ENCODE assay signal across 8 mouse cellular contexts in the genomic region with DNA sequence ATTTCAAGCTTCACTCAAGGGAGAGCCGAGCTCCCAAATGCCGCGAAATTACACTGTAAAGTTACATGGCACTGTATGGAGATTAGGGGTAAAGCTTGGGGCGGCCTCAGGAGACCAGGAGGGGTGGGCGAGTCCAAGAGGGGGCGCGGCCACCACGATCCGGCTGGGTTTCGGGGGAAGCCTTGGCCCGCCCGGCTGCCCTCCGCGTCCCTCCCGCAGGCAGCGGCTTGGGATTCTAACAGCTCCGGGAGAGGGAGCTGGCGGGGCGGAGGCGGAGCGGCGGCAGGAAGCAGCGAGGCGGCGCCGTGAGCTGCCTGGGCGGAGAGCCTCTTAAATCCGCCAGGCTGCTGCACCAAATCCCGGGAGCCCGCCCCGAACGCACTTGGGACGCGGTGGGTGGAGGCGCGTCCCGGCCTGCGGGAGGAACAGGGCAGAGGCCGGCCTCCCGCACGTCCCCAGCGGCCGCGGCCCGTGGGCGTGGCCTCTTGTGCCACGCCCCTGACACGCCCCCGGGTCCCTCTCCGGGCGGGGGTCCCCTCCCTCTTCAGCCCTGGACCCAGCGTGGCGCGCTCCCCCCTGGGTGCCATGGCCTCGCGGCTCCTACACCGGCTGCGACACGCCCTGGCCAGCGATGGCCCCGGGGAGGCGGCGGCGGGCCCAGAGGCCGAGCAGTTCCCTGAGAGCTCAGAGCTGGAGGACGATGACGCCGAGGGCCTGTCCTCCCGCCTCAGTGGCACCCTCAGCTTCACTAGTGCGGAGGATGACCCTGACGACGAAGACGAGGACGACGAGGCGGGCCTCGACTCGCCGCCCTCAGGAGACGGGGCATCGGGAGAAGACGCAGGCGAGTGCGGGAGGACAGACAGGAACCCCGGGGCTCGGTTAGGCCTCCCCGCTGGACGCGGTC. TPM values are rescaled to one million over a fixed set of nuclear protein-coding genes. Genes with fewer than 3 reads are reported as not detected.
DNase-seq lines count a peak whose midpoint lies in the region; ATAC-seq and TF ChIP-seq lines count a peak whose summit lies in the region.

A gene (plus strand): TSS at position 343 of the 907 bp plus-strand sequence.

- intact Hi-C loops in heart, postnatal 10 days (cut with DNase I): no loop called here

- peak within 1 kb of the TSS; percentile 70 for H3K9ac ChIP-seq in ES-E14 (ENCODE audit: insufficient read depth, low read depth, low read length, poor library complexity, severe bottlenecking)
- H3K9ac ChIP-seq in forebrain, embryonic 14.5 days (ENCODE audit: low read length): peak within 1 kb of the TSS; percentile 81
- H3K9ac ChIP-seq in neural tube, embryonic 15.5 days (replicated peaks): peak within 1 kb of the TSS; percentile 81

- H3K9me3 ChIP-seq in ES-E14 (ENCODE audit: control insufficient read depth, insufficient read depth, low read depth, low read length): no peaks in the 10 kb centered on the region
- H3K9me3 ChIP-seq in forebrain, embryonic 14.5 days (replicated peaks; ENCODE audit: control insufficient read depth, low read length): no peaks in the 10 kb centered on the region
- no peaks in the 10 kb centered on the region for H3K9me3 ChIP-seq in neural tube, embryonic 15.5 days (replicated peaks)

- H3K27ac ChIP-seq in ES-E14 (ENCODE audit: insufficient read depth, low read depth, low read length, poor library complexity, severe bottlenecking): no peak within 1 kb of the TSS
- H3K27ac ChIP-seq in forebrain, embryonic 14.5 days (ENCODE audit: low read depth, low read length): peak within 1 kb of the TSS; percentile 63
- H3K27ac ChIP-seq in neural tube, embryonic 15.5 days (replicated peaks): peak within 1 kb of the TSS; percentile 81

- DNase-seq in ES-E14 (ENCODE audit: low read depth, low spot score): no peak
- DNase-seq in cerebellum, adult 11-12 months: peak; percentile 95
- DNase-seq in forebrain, embryonic 14.5 days (ENCODE audit: low spot score): peak; percentile 86
- DNase-seq in heart, postnatal 10 days: peak; percentile 90 to 95
- peak; percentile 77 for DNase-seq in large intestine, adult 2 months (ENCODE audit: low read depth, low spot score)
- peak; percentile 96 to 97 for DNase-seq in lung, adult 18-20 months
- peak; percentile 92 for DNase-seq in testis, postnatal 10 days (ENCODE audit: low spot score)

- ATAC-seq in forebrain, embryonic 14.5 days: peak; percentile 94
- peak; percentile 92 for ATAC-seq in neural tube, embryonic 15.5 days (ENCODE audit: low FRiP score)

- H3K4me1 ChIP-seq in ES-E14 (ENCODE audit: control insufficient read depth in 2 of 2, insufficient read depth in 2 of 2, low read length in 2 of 2, poor library complexity in 1 of 2): peaks cover 5 to 25% of the 10 kb centered on the region in 2 experiments
- peaks cover 6% of the 10 kb centered on the region; the same call in 1 of the 2 replicates for H3K4me1 ChIP-seq in forebrain, embryonic 14.5 days (ENCODE audit: control insufficient read depth, insufficient read depth, low read length)
- peaks cover 35% of the 10 kb centered on the region for H3K4me1 ChIP-seq in neural tube, embryonic 15.5 days

- under 1% methylated on average over 72 of the region's 89 CpGs for WGBS in forebrain, embryonic 14.5 days
- under 1% methylated on average over 89 of the region's 89 CpGs for WGBS in large intestine, adult 2 months
- WGBS in neural tube, embryonic 15.5 days: under 1% methylated on average over 72 of the region's 89 CpGs

- no peaks in the 10 kb centered on the region for H3K27me3 ChIP-seq in forebrain, embryonic 14.5 days (replicated peaks; ENCODE audit: control insufficient read depth, insufficient read depth, low read length)
- H3K27me3 ChIP-seq in neural tube, embryonic 15.5 days (replicated peaks): no peaks in the 10 kb centered on the region

- in situ Hi-C loops in ES-E14 (cut with MboI; ENCODE audit: low sequenced_read_pairs in 2 of 2, unreplicated experiment in 2 of 2): no loop called here

- H3K4me2 ChIP-seq in forebrain, embryonic 14.5 days (ENCODE audit: low read length): peak within 1 kb of the TSS; percentile 86
- peak within 1 kb of the TSS; percentile 93 for H3K4me2 ChIP-seq in neural tube, embryonic 15.5 days

- H3K36me3 ChIP-seq in ES-E14 (ENCODE audit: control insufficient read depth, insufficient read depth, low read length, poor library complexity, severe bottlenecking): no peaks in the 10 kb centered on the region; the same call in 1 of the 2 replicates
- 0 out of 2 replicates have a peak, but pooled peaks cover 3% of the 10 kb centered on the region for H3K36me3 ChIP-seq in forebrain, embryonic 14.5 days (ENCODE audit: control insufficient read depth, insufficient read depth, low read length)
- peaks cover 6% of the 10 kb centered on the region; the same call in 1 of the 2 replicates for H3K36me3 ChIP-seq in neural tube, embryonic 15.5 days

- peak within 1 kb of the TSS; percentile 74 to 90 for H3K4me3 ChIP-seq in ES-E14 (ENCODE audit: insufficient read depth in 1 of 2, low read depth in 1 of 2, low read length in 2 of 2, poor library complexity in 1 of 2, severe bottlenecking in 1 of 2)
- peak within 1 kb of the TSS; percentile 65 for H3K4me3 ChIP-seq in forebrain, embryonic 14.5 days (ENCODE audit: low read depth, low read length)
- H3K4me3 ChIP-seq in neural tube, embryonic 15.5 days (replicated peaks): peak within 1 kb of the TSS; percentile 75

TF ChIP-seq in ES-E14, 5 proteins besides CTCF, POLR2A, EP300 and RAD21:
- TF ChIP-seq CHD2 (IDR thresholded peaks at IDR 0.05; ENCODE audit: low read depth, low read length) (no peak), ZNF384 (IDR thresholded peaks at IDR 0.05; ENCODE audit: low read depth, low read length) (no peak), ZC3H11A (IDR thresholded peaks at IDR 0.05; ENCODE audit: borderline replicate concordance, low read depth, low read length) (no peak)

RNA-seq across cellular contexts. Expression of the gene that starts here (rescaled TPM):
- total RNA-seq in ES-E14 (2012; rRNA removed): 5.5 and 7.0 TPM in 2 replicates
- polyA plus RNA-seq in forebrain, embryonic 14.5 days (2014; fragmentation: Nextera tagmentation; extraction: Ambion mirVana): 20.4 and 22.8 TPM in 2 replicates
- total RNA-seq in heart, postnatal 10 days (2021): 10 to 100 TPM; 25.9 to 26.3 TPM
- 9.1 and 9.9 TPM in 2 replicates for polyA plus RNA-seq in large intestine, adult 2 months (2012; rRNA removed)
- polyA plus RNA-seq in neural tube, embryonic 15.5 days (2015; fragmentation: Nextera tagmentation; extraction: Ambion mirVana): 41.3 and 46.6 TPM in 2 replicates
